Mouse (Mus musculus) heart, postnatal 25 days (tissue): Measurements from ENCODE around the gene Mt2. TPM values are rescaled to one million over a fixed set of nuclear protein-coding genes. Genes with fewer than 3 reads are reported as not detected.
"Not testable (repeated sequence)": the region's sequence is repeated elsewhere in the genome, so short reads cannot be mapped to it uniquely, and the experiment has no call there.

Experiments
- DNase-seq: peaks from one replicate; pipeline ENCODE4 v3.0.0; 2022; ENCODE audit warnings: low spot score
- intact Hi-C: fragments of 180-260 bp; cut with DNase I; formaldehyde crosslinking; loops from one replicate; pipeline ENCODE4 v1.15.1; 2025
- total RNA-seq, 2 experiments: library from RNA; stranded (reverse); gene quantifications; 2 replicates each; pipeline ENCODE4 v1.2.3; 2021

Mt2 gene
- 100 to 1,000 TPM in 1 of 2 experiments, 10 to 100 TPM in 1; 47.6 to 115 TPM for total RNA-seq

GRCm38 (mm10) chr8:94172075-94172808 is at the start of gene Mt2:
Mt2 (plus strand) TSS chr8:94172664.
- intact Hi-C loops = no loop called here
- peak; percentile 67 for DNase-seq

GRCm38 (mm10) chr8:94122711-94123468 is 49.6 kb upstream of the Mt2 start:
- no peak for DNase-seq
- intact Hi-C loops = no loop called here

- intact Hi-C loops = no loop called here
- no peak for DNase-seq
Measured at GRCm38 (mm10) chr8:94127711-94128110, 44.8 kb upstream of the Mt2 start.

GRCm38 (mm10) chr8:94129133-94129789 is 43.2 kb upstream of the Mt2 start:
- DNase-seq = no peak
- intact Hi-C loops = no loop called here

GRCm38 (mm10) chr8:94130126-94130525 is 42.3 kb upstream of the Mt2 start:
- intact Hi-C loops = no loop called here
- DNase-seq = no peak

GRCm38 (mm10) chr8:94132096-94132495 is 40.4 kb upstream of the Mt2 start:
- intact Hi-C loops = no loop called here

GRCm38 (mm10) chr8:94134601-94135000 is 37.9 kb upstream of the Mt2 start:
- intact Hi-C loops = not testable (repeated sequence)

More at GRCm38 (mm10) chr8:94132096-94132495, 40.4 kb upstream of the Mt2 start:
- no peak for DNase-seq

GRCm38 (mm10) chr8:94135556-94135955 is 36.9 kb upstream of the Mt2 start:
- no peak for DNase-seq
- intact Hi-C loops = no loop called here

More at GRCm38 (mm10) chr8:94134601-94135000, 37.9 kb upstream of the Mt2 start:
- DNase-seq = not testable (repeated sequence)

- intact Hi-C loops = no loop called here
- DNase-seq = no peak
Measured at GRCm38 (mm10) chr8:94136192-94136591, 36.3 kb upstream of the Mt2 start.

- no peak for DNase-seq
- intact Hi-C loops = no loop called here
Measured at GRCm38 (mm10) chr8:94136933-94137332, 35.5 kb upstream of the Mt2 start, which contains the start of gene Mt4. Mt4 (plus strand) TSS chr8:94137197.

GRCm38 (mm10) chr8:94140266-94140795 is 32.1 kb upstream of the Mt2 start:
- DNase-seq = no peak
- intact Hi-C loops = no loop called here

GRCm38 (mm10) chr8:94148236-94148635 is 24.2 kb upstream of the Mt2 start:
- intact Hi-C loops = no loop called here

GRCm38 (mm10) chr8:94150925-94151324 is 21.5 kb upstream of the Mt2 start:
- no peak for DNase-seq
- intact Hi-C loops = loop anchor here (5.0 kb wide), 1 partner anchor 49 kb away; no protein-coding TSS in a partner anchor

More at GRCm38 (mm10) chr8:94148236-94148635, 24.2 kb upstream of the Mt2 start:
- DNase-seq = no peak

GRCm38 (mm10) chr8:94152513-94153300 is 19.8 kb upstream of the Mt2 start, which contains the start of gene Mt3:
Mt3 (plus strand) TSS chr8:94152607.
- intact Hi-C loops = loop anchor here (5.0 kb wide), 1 partner anchor 50 kb away; no protein-coding TSS in a partner anchor
- DNase-seq = peak; percentile 6

GRCm38 (mm10) chr8:94153451-94153850 is 19.0 kb upstream of the Mt2 start:
- no peak for DNase-seq
- intact Hi-C loops = loop anchor here (5.0 kb wide), 1 partner anchor 51 kb away; no protein-coding TSS in a partner anchor

GRCm38 (mm10) chr8:94154537-94154936 is 17.9 kb upstream of the Mt2 start:
- intact Hi-C loops = loop anchor here (5.0 kb wide), 1 partner anchor 52 kb away; no protein-coding TSS in a partner anchor
- DNase-seq = no peak

- intact Hi-C loops = no loop called here
- DNase-seq = no peak
Measured at GRCm38 (mm10) chr8:94156092-94156491, 16.4 kb upstream of the Mt2 start.

GRCm38 (mm10) chr8:94165772-94166171 is 6.7 kb upstream of the Mt2 start:
- intact Hi-C loops = loop anchor here (2.0 kb wide), 1 partner anchor 21 kb away; no protein-coding TSS in a partner anchor
- DNase-seq = not testable (repeated sequence)

- intact Hi-C loops = loop anchor here (1.0 to 2.0 kb wide), 2 partner anchors 20 to 32 kb away; no protein-coding TSS in a partner anchor
- DNase-seq = peak; percentile 59
Measured at GRCm38 (mm10) chr8:94167244-94167643, 5.2 kb upstream of the Mt2 start.
